Mouse (Mus musculus): Measurements from ENCODE around the gene Gstp2.
"Not testable (repeated sequence)": the region's sequence is repeated elsewhere in the genome, so short reads cannot be mapped to it uniquely, and the experiment has no call there.

The Gstp2 gene

DNA sequence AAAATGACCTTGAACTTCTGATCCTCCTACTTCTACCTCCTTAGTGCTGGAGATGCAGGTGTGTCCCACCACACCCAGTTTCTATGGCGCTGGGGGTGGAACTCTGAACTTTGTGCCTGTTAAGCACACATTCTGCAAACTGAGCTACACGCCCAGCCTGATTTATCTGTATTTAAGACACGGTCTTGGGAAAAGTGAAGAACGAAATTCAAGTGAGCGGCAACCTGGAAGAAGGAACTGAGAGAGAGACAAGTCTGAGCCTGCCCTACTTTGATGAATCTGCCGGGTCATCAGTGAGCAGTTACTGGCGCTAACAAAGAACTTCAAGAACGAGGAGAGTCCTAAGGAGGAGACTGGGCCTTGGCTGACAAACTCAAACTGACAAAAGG lies 1.0 kb upstream of the Gstp2 start:
- no peak for DNase-seq

- not testable (repeated sequence) for DNase-seq
Observed at GRCm38 (mm10) chr19:4044109-4044508, 1.7 kb downstream of the Gstp2 start.

DNA sequence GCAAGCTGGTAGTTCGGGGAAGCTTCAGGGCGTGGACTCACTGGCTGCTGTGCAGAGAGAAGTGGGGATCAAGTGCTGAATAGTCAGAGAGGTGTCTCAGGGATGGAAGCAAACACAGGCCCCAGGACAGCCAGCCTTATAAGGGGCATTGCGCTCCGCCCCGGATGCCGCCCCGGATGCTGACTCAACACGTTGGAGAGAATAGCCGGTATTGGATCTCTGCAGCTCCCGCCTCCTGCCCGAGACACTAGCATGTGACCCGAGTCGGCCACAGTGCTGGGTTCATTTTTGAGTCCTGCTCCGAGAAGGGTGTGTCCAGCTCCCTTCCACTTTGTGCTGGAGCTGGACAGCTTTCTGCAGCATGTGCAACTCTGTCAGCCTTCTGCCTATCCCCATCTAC lies 3.7 kb downstream of the Gstp2 start:
- no peak for DNase-seq

DNA sequence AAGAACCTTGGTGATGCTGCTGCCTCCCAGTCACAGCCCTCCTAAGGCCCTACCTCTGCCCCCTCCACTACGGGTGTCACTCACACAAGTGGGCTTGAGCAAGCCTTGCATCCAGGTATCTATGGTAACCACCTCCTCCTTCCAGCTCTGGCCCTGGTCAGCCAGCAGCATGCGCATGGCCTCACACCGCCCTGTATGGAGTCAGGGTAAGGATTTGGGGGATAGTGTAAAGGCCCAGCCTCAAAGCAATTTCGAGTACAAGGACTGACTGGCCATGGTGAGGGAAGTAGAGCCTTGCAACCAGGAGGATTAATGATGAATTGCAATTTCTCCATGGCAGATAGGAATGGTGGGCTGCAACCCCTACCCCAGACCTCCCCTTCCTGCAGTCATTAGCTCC lies 4.3 kb downstream of the Gstp2 start:
- DNase-seq = not testable (repeated sequence)

GRCm38 (mm10) chr19:4040941-4041340 lies 4.9 kb downstream of the Gstp2 start:
- DNase-seq = not testable (repeated sequence)

- peak; percentile 93 for DNase-seq
Observed at GRCm38 (mm10) chr19:4037788-4038232, 8.0 kb downstream of the Gstp2 start, which contains the start of gene Gstp1. Gstp1 (minus strand) TSS chr19:4037985.

GRCm38 (mm10) chr19:4037154-4037787 lies 8.6 kb downstream of the Gstp2 start:
- DNase-seq = not testable (repeated sequence)

DNA sequence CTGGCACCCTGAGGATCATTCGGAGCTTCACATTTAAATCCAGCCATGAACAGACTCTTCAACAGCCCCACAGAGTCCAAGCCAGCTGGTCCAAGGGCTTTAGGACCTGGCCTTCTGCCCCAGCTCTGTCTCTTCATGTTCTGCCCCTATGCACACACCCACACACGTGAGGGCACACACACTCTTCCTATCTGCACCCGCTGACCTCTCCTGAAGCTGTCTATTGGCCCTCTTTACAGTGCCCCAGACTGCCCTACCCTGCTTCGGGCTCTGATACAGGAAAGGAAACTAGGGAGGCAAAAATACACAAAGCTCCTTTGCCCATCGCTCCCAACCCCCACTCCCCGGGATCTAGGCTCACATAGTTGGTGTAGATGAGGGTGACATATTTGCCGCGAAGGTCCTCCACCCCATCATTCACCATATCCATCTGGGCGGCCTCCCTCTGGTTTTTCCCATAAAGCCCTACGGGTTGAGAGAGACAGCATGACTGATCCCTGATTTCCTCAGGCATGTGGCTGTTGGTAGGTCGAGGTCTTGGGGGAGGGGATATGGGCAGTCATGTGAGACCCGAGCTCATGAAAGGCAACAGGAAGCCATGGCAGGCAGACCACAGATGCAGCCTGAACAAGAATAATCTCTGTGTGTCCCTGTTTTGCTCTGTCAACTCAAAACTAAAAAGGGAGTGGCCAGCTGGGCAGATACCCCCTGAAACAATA lies 9.3 kb downstream of the Gstp2 start:
- peak; percentile 20 for DNase-seq

- no peak for DNase-seq
Observed at GRCm38 (mm10) chr19:4033742-4034141, 12.1 kb downstream of the Gstp2 start.

- no peak for DNase-seq
Observed at GRCm38 (mm10) chr19:4033298-4033697, 12.5 kb downstream of the Gstp2 start.

GRCm38 (mm10) chr19:4032668-4033067 lies 13.2 kb downstream of the Gstp2 start:
- no peak for DNase-seq

GRCm38 (mm10) chr19:4027576-4027975 lies 18.2 kb downstream of the Gstp2 start:
- no peak for DNase-seq

GRCm38 (mm10) chr19:4023185-4023584 lies 22.6 kb downstream of the Gstp2 start:
- DNase-seq = no peak

DNA sequence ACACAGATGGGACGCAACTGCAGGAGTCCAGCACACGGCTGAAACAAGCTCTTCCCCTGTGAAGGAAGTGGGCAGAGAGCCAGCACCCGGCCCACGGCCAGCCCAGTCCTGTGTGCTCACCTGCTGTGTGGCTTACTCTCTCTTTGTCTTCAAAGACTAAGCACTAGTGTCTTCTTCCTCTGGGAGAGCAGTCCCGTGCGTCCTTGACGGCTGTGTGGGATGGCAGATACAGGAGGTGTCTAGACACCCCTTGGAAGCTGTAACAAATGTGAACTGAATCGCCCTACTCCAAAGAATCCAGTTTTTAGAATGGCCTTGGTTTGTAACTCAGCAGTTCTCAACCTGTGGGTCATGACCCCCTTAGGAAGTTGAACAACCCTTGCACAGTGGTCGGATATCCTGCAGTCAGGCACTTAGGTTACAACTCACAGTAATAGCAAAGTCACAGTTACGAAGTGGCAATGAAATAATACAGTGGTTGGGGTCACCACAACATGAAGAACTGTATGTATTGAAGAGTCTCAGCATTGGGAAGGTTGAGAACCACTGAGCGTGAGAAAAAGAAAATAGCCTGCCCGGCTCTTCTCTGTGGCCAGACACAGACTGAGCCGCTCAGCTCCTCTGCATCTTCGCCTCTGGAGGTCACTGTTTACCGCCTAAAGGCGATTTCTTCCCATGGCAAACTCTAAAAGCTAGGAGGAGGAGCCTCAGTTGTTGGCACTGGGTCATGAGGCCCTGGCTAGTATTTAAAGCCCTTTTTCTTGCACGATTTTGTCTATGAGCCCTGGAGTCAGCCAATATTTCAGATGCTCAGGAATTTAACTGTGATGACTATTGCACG lies 26.9 kb downstream of the Gstp2 start:
- peak; percentile 86 for DNase-seq

DNA sequence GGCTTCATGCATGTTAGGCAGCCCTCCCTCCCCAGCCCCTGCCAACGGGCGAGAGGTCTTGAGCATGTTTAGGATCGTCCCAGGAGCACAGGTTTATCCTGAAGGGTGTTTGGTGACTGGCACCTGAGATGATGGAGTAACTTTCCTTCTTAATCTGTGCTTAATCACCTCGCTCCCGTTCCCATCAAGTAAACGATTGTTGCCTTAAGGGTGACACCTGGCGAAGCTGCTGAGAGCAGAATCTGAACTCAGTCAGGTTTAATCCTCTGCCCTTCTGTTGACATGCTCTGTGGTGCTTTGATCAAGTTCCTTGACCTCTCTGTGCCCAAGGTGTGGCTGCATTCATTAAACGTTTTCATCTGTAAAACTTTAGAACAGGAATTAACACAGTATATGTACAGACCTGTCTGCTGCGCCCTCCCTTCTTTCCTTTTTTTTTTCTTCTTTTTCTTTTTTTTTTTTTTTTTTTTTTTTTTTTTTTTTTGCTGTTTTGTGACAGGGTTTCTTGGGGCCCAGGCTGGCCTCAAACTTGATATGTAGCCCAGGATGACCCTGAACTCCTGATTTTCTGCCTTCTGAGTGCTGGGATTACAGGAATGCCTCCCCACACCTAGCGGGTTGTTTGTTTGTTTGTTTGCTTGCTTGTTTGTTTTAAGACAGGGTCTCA lies 27.8 kb downstream of the Gstp2 start:
- no peak for DNase-seq

- no peak for DNase-seq
Observed at GRCm38 (mm10) chr19:4015635-4016034, 30.2 kb downstream of the Gstp2 start.

- no peak for DNase-seq
Observed at GRCm38 (mm10) chr19:4014802-4015201, 31.0 kb downstream of the Gstp2 start.

- peak; percentile 9 for DNase-seq
Observed at GRCm38 (mm10) chr19:4013066-4013465, 32.8 kb downstream of the Gstp2 start.

DNA sequence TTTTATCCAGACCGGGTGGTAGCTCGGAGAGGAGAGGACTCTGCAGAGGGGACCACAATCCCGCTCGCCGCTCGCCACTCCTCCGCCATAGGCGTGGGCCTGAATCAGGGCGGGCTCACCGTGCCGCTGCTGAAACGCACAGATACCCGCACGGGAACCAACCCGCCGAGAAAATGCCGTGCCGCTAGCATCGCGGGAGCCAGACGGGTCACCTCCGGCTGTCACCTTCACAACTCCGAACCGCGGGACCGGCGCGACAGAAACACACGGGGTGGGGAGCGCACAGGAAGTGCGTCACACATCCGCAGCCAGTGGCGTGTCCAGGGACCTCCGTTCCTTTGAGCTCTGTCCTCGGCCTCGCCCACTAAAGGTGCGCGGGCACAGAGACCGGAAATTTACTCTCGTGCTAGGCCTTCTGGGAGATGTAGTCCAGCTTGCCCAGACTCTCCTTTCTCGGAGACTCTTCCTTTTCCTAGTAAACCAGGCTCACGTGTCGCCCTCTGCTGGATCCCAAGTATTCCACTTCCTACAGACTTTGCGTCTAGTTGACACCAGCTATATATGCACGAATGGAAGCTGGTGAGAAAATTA lies 33.3 kb downstream of the Gstp2 start, which contains the start of gene Ndufv1:
Gene Ndufv1 (minus strand): TSS at position 375 of the 591 bp plus-strand sequence.
- DNase-seq = peak; percentile 99

- DNase-seq = no peak
Observed at GRCm38 (mm10) chr19:4011086-4011485, 34.7 kb downstream of the Gstp2 start.

DNA sequence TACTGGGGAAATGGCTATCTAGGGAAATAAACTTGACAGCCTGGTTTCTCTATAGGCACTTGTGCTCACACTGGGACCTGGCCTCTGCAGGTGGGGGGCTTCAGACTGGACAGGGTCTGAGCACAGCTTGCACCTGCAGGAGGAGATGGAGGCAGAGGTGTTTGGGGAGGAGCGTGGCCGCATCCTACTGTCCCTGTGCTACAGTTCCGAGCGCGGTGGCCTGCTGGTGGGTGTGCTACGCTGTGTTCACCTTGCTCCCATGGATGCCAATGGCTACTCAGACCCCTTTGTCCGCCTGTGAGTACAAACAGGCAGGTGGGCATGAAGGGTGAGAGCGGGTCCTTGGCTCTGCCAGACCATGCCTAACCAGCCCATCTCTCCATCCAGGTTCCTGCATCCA lies 39.9 kb downstream of the Gstp2 start:
- DNase-seq = no peak

- DNase-seq = no peak
Observed at GRCm38 (mm10) chr19:4005091-4005490, 40.7 kb downstream of the Gstp2 start.
